Mouse (Mus musculus): ENCODE measurements around the gene Ddx18. TPM values are rescaled to one million over a fixed set of nuclear protein-coding genes. Genes with fewer than 3 reads are reported as not detected.
A peak's percentile ranks its signal among the peaks of the same experiment; 100 is the strongest.

Ddx18 gene
- 54.0 and 59.4 TPM in 2 replicates for polyA plus RNA-seq (2012; rRNA removed)

- peak; percentile 30; the same call in 1 of the 2 replicates for TF ChIP-seq POLR2A (IDR thresholded peaks at IDR 0.05; ENCODE audit: borderline replicate concordance, extremely low read depth, insufficient read depth, insufficient read length, poor library complexity, severe bottlenecking)
- TF ChIP-seq CTCF (IDR thresholded peaks at IDR 0.05; ENCODE audit: borderline replicate concordance, extremely low read depth, insufficient read depth, insufficient read length), result peak; percentile 92
These were observed at the start of gene Ddx18 for GRCm38 (mm10) chr1:121567521-121568489. TSS of gene Ddx18 (minus strand) at chr1:121567989.

GRCm38 (mm10) chr1:121608000-121608399 lies 40.2 kb upstream of the Ddx18 start:
- TF ChIP-seq CTCF (IDR thresholded peaks at IDR 0.05; ENCODE audit: borderline replicate concordance, extremely low read depth, insufficient read depth, insufficient read length), result no peak

More at GRCm38 (mm10) chr1:121567521-121568489, at the start of gene Ddx18:
- DNase-seq (ENCODE audit: low read depth), result peak; percentile 98

GRCm38 (mm10) chr1:121605118-121605517 lies 37.3 kb upstream of the Ddx18 start:
- peak; percentile 17; the same call in 1 of the 2 replicates for TF ChIP-seq CTCF (IDR thresholded peaks at IDR 0.05; ENCODE audit: borderline replicate concordance, extremely low read depth, insufficient read depth, insufficient read length)
- TF ChIP-seq POLR2A (IDR thresholded peaks at IDR 0.05; ENCODE audit: borderline replicate concordance, extremely low read depth, insufficient read depth, insufficient read length, poor library complexity, severe bottlenecking), result no peak
- DNase-seq (ENCODE audit: low read depth), result peak; percentile 23

More at GRCm38 (mm10) chr1:121608000-121608399, 40.2 kb upstream of the Ddx18 start:
- DNase-seq (ENCODE audit: low read depth), result no peak

GRCm38 (mm10) chr1:121601893-121602292 lies 34.1 kb upstream of the Ddx18 start:
- TF ChIP-seq CTCF (IDR thresholded peaks at IDR 0.05; ENCODE audit: borderline replicate concordance, extremely low read depth, insufficient read depth, insufficient read length), result no peak
- TF ChIP-seq POLR2A (IDR thresholded peaks at IDR 0.05; ENCODE audit: borderline replicate concordance, extremely low read depth, insufficient read depth, insufficient read length, poor library complexity, severe bottlenecking), result no peak
- DNase-seq (ENCODE audit: low read depth), result peak; percentile 7

GRCm38 (mm10) chr1:121601084-121601483 lies 33.3 kb upstream of the Ddx18 start:
- peak; percentile 81 for DNase-seq (ENCODE audit: low read depth)
- TF ChIP-seq POLR2A (IDR thresholded peaks at IDR 0.05; ENCODE audit: borderline replicate concordance, extremely low read depth, insufficient read depth, insufficient read length, poor library complexity, severe bottlenecking) (no peak), CTCF (IDR thresholded peaks at IDR 0.05; ENCODE audit: borderline replicate concordance, extremely low read depth, insufficient read depth, insufficient read length) (peak; percentile 69; the same call in 1 of the 2 replicates)

- DNase-seq (ENCODE audit: low read depth), result no peak
- TF ChIP-seq POLR2A (IDR thresholded peaks at IDR 0.05; ENCODE audit: borderline replicate concordance, extremely low read depth, insufficient read depth, insufficient read length, poor library complexity, severe bottlenecking) (no peak), CTCF (IDR thresholded peaks at IDR 0.05; ENCODE audit: borderline replicate concordance, extremely low read depth, insufficient read depth, insufficient read length) (no peak)
These were observed 30.6 kb upstream of the Ddx18 start for GRCm38 (mm10) chr1:121598421-121598820.

- peak; percentile 82 for DNase-seq (ENCODE audit: low read depth)
These were observed 29.3 kb upstream of the Ddx18 start for GRCm38 (mm10) chr1:121596951-121597625.

GRCm38 (mm10) chr1:121584838-121585237 lies 17.0 kb upstream of the Ddx18 start:
- DNase-seq (ENCODE audit: low read depth), result no peak
- TF ChIP-seq CTCF (IDR thresholded peaks at IDR 0.05; ENCODE audit: borderline replicate concordance, extremely low read depth, insufficient read depth, insufficient read length), result no peak
- TF ChIP-seq POLR2A (IDR thresholded peaks at IDR 0.05; ENCODE audit: borderline replicate concordance, extremely low read depth, insufficient read depth, insufficient read length, poor library complexity, severe bottlenecking), result no peak

More at GRCm38 (mm10) chr1:121596951-121597625, 29.3 kb upstream of the Ddx18 start:
- TF ChIP-seq CTCF (IDR thresholded peaks at IDR 0.05; ENCODE audit: borderline replicate concordance, extremely low read depth, insufficient read depth, insufficient read length) (peak; percentile 59; the same call in 1 of the 2 replicates), POLR2A (IDR thresholded peaks at IDR 0.05; ENCODE audit: borderline replicate concordance, extremely low read depth, insufficient read depth, insufficient read length, poor library complexity, severe bottlenecking) (no peak)

GRCm38 (mm10) chr1:121581133-121581855 lies 13.5 kb upstream of the Ddx18 start:
- no peak for DNase-seq (ENCODE audit: low read depth)
- TF ChIP-seq CTCF (IDR thresholded peaks at IDR 0.05; ENCODE audit: borderline replicate concordance, extremely low read depth, insufficient read depth, insufficient read length) (no peak), POLR2A (IDR thresholded peaks at IDR 0.05; ENCODE audit: borderline replicate concordance, extremely low read depth, insufficient read depth, insufficient read length, poor library complexity, severe bottlenecking) (no peak)

GRCm38 (mm10) chr1:121577491-121577890 lies 9.7 kb upstream of the Ddx18 start:
- no peak for TF ChIP-seq POLR2A (IDR thresholded peaks at IDR 0.05; ENCODE audit: borderline replicate concordance, extremely low read depth, insufficient read depth, insufficient read length, poor library complexity, severe bottlenecking)
- no peak for TF ChIP-seq CTCF (IDR thresholded peaks at IDR 0.05; ENCODE audit: borderline replicate concordance, extremely low read depth, insufficient read depth, insufficient read length)
- peak; percentile 13 for DNase-seq (ENCODE audit: low read depth)
